Mouse (Mus musculus) ES-Bruce4 (cell line): ENCODE measurements at regions not wholly inside any gene's neighbourhood (a gene's known extent, or its start where the extent isn't known, plus 50 kb on each side); places are given as distances from the start of the nearest gene placed in this dataset.

ENCODE experiments used
- CTCF ChIP-seq: IDR thresholded peaks from one replicate; pipeline ENCODE4 v1.8.1; 2011; ENCODE audit warnings: low read depth, low read length
- POLR2A ChIP-seq: IDR thresholded peaks from one replicate; pipeline ENCODE4 v1.8.1; 2011; ENCODE audit warnings: low read length; ENCODE audit not compliant: insufficient read depth

DNA sequence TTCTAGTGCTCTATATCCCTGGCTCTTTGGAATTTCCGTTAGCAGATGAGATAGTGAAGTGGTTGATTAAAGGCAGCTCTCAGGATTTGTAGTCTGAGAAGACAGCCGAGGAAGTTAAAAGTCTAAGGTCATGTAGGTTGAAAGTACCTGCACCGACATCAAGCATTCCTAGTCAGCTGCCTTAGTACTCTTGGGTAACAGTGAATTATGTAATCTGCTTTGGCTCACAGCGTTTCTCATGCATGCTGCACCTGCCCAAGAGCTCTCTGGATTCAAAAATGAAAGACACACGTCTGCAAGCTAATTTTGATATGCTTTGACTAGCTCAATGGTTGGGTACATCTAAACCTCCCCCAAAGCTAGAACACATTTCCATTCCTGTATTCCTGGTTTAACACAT, 849.6 kb downstream of the Cdh8 start:
- TF ChIP-seq POLR2A, result no peak
- no peak for TF ChIP-seq CTCF
